Mouse (Mus musculus): ENCODE results near the gene Pofut2. TPM values are rescaled to one million over a fixed set of nuclear protein-coding genes. Genes with fewer than 3 reads are reported as not detected.

Pofut2 gene
- total RNA-seq (2021): 72.6 and 78.3 TPM in 2 replicates
- long read RNA-seq, experiment 1, transcript Pofut2-201 (9 exons, 2,290 nt): major isoform, 74 of 102 reads
- long read RNA-seq, experiment 1, partial matches to known transcripts: 20 of 102 reads
- long read RNA-seq, experiment 1, other reads (novel, unspliced or antisense): 8 of 102 reads
- long read RNA-seq, experiment 2, transcript Pofut2-201 (9 exons, 2,290 nt): major isoform, 53 of 96 reads
- long read RNA-seq, experiment 2, partial matches to known transcripts: 27 of 96 reads
- long read RNA-seq, experiment 2, other reads (novel, unspliced or antisense): 14 of 96 reads

- peak; percentile 98 for DNase-seq
Observed at GRCm38 (mm10) chr10:77258704-77259621, at the start of gene Pofut2. Pofut2 (plus strand) TSS chr10:77259218.

DNA sequence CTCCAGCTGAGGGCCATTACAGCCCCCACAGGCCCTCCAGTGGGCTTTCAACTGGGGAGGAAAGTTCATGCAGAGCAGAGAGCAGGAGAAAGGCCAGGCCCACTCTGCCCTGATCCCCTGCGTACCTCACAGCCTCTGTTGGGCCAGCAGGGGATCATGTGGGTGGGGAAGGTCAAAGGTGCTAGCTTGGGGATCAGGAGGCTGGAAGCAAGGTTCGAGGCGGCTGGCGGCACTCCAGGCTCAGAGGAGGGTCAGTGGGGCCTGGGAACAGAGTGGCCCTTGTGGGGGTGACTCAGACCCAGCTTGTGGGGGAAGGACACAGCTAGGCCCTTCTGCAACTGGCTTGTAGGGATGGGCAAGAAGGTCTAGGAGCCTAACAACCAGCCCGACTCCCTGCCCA is 49.8 kb upstream of the Pofut2 start:
- no peak for DNase-seq

GRCm38 (mm10) chr10:77210666-77211065 is 48.4 kb upstream of the Pofut2 start:
- DNase-seq: no peak

DNA sequence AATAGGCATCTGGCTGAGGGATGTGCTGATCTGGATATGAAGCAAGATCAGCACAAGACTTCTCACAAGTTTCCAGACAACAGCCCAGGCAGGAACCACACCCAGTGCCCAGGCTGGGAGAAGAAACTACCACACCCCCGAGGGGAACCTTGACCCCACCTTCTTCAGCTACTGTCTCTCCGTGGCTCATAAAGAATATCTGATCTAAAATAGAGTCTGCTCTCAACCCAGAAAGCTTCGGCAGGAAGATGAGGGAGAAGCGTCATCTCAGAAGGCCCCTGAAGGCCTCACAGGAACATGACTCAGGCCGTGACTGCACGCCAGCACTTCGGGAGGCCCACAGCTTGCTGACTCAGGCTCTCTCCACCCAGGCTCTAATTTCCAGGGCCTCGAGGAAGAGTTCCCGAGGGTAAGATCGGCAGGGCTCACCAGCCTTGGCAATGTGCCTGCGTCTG is 47.9 kb upstream of the Pofut2 start:
- peak; percentile 90 for DNase-seq

DNA sequence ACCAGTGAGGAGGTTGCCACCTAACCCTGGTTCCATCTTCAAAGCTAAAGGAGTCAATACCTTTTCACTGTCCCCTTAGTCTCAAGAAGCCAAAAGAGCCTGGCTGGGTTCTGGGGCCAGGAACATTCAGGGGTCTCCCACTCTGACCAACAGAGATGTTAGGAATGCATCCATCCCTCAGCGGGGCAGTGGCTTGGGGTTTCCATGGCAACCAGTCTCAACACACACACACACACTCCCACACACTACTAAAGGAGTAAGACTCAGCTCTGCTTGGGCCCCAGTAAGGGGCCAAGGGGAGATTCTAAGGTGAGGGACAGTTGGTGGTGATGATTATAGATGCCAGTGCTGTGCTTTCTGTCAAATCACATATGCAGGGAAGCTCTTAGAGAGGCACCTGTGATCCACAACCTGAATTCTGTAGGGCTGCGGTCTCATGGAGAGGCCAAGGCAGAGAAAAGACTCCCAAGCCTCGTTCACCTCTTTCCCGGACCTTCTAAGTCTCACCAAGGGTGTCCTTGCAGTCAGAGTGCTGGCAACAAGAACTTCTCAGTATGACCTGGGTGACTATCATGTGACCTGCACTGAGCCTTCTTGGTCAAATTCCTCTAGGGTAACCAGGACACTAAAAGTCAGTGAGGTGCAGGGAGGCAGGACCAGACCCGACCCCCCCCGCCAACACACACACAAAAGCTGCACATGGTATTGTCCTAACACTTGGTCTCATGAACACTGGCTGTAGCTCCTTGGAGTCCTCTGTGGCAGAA is 46.5 kb upstream of the Pofut2 start:
- DNase-seq: no peak

- no peak for DNase-seq
Observed at GRCm38 (mm10) chr10:77213483-77213882, 45.5 kb upstream of the Pofut2 start.

DNA sequence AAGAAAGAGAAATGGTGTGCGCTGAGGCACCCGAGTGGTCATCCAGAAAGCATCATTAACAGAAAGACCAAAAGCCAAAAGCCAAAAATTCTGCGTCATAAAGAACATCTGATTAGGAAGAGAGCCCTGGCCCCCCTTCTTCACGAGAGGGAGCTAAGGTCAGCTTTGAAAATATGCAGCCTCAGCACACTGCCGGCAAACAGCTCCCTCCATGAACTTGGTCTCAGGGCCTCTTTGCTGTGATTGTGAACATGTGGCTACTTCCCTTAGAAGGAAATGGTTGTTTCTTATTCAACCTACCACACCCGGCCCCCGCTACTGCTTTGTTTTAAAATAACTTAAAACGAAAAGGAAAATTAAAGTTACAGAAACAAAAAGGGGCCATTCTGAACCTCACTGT is 44.4 kb upstream of the Pofut2 start:
- peak; percentile 59 for DNase-seq

DNA sequence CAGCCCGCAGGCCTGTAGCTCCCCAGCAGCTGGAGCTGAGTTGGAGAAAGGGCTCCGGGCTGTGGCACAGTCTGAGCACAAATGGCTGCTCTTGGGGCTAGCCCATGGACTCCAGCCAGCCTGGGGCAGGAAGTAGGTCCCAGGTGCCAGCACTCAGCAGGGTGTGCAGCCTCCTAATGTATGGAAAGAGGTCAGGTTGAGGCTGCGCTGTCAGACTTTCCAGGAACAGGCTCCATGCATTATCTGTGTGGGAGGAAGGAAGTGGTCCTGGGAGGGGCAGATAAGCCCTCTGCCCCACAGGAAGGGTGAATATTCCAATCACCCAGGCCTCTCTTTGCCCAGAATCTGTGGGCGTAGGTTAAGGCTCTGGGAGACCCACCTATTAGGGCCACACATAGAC is 43.4 kb upstream of the Pofut2 start:
- no peak for DNase-seq

DNA sequence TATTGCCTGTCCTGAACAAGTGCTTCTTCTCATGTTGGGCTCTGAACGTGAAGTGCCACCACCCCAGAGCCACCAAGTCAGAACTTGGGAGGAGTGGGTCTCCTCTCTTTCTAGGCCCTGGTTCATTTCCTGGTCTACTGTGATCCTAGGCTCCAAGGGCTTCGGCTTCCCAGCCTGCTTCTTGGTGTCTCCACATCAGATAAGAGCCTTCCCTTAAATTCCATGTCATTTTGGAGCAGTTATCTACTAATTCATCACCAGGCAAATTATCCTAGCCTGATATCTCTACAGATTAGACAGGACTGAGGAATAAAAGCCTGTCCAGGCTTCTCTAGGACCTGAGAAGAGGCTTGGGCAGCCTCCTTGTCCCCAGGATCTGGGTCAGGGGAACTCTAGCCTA is 42.7 kb upstream of the Pofut2 start:
- no peak for DNase-seq

- DNase-seq: no peak
Observed at GRCm38 (mm10) chr10:77217155-77217731, 41.8 kb upstream of the Pofut2 start.

- no peak for DNase-seq
Observed at GRCm38 (mm10) chr10:77218059-77218458, 41.0 kb upstream of the Pofut2 start.

DNA sequence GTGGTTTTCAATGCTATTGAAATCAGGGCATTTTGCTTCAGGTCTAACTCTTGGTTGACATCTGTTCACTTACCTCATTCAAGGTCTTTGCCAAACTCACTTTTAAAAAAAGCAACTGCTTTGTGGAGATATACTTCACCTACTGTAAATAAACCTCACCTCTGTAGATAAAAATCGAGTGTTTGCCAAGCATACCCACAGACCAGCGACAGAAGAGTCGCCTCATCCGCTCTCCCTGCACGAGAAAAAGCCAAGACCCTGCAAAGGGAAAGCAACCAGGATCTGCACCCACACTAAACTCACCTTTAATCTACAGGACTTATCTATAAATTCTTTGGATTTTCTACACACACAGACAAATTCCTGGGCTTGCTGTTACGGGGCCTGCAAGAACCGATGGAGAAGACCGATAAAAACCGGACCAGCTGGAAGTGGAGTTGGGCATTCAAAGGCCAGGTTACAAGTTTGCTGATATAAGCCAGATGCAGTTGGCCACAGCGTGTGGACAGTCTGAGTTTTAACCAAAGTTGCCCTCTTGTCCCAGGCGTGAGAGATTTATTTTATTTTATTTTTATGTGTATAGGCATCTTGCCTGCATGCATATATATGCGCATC is 39.5 kb upstream of the Pofut2 start:
- no peak for DNase-seq

- no peak for DNase-seq
Observed at GRCm38 (mm10) chr10:77221108-77221507, 37.9 kb upstream of the Pofut2 start.

GRCm38 (mm10) chr10:77222963-77223552 is 36.0 kb upstream of the Pofut2 start:
- DNase-seq: no peak

DNA sequence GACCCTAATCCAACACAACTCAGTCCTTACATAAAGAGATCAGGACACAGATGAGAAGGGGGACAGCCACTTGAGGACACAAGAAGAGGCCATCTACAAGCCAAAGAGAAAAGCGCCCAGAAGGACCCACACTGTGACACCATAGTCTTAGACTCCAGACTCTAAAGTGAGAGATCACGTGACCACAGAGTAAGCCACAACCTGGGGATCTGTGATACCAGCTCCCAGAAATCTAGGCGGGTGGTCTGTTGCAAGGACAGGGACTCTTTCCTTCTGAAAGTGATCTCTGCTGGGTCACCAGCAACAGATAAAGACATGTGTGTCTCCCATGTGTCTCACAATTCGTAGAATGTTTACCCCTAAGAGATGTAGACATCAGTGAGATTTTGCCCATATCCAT is 34.6 kb upstream of the Pofut2 start:
- DNase-seq: no peak

- DNase-seq: peak; percentile 52
Observed at GRCm38 (mm10) chr10:77225414-77225813, 33.6 kb upstream of the Pofut2 start.

- no peak for DNase-seq
Observed at GRCm38 (mm10) chr10:77225995-77226688, 32.9 kb upstream of the Pofut2 start.

- no peak for DNase-seq
Observed at GRCm38 (mm10) chr10:77226691-77227367, 32.2 kb upstream of the Pofut2 start.

GRCm38 (mm10) chr10:77227368-77227723 is 31.7 kb upstream of the Pofut2 start:
- no peak for DNase-seq

Data from adrenal gland, postnatal 14 days (tissue).